Mouse (Mus musculus) lung, adult 2 months (tissue): Measurements from ENCODE around the gene Efhb. TPM values are rescaled to one million over a fixed set of nuclear protein-coding genes. Genes with fewer than 3 reads are reported as not detected.
A peak's percentile ranks its signal among the peaks of the same experiment; 100 is the strongest.

Experiments used
- DNase-seq: peaks from one replicate; pipeline ENCODE4 v3.0.0; 2022
- H3K4me1 ChIP-seq: fragments of 200-500 bp; 2 replicates; pipeline ENCODE4 v1.6.1; 2011; ENCODE audit warnings: low read length; ENCODE audit not compliant: control insufficient read depth, insufficient read depth
- H3K4me3 ChIP-seq: fragments of 200-500 bp; replicated peaks from 2 replicates; pipeline ENCODE3; 2011; ENCODE audit warnings: low read depth, mild to moderate bottlenecking, control low read depth, low read length; ENCODE audit errors: extremely low read depth
- CTCF ChIP-seq: fragments of 200-500 bp; IDR thresholded peaks from 2 replicates; pipeline ENCODE4 v1.5.1; 2011; ENCODE audit warnings: mild to moderate bottlenecking, low read length, control low read depth; ENCODE audit not compliant: insufficient read depth
- POLR2A ChIP-seq: fragments of 200-500 bp; IDR thresholded peaks from 2 replicates; pipeline ENCODE4 v1.6.1; 2011; ENCODE audit warnings: low read depth, mild to moderate bottlenecking, control low read depth, low read length, borderline replicate concordance; ENCODE audit errors: extremely low read depth
- WGBS: fragments of 180-500 bp; shearing (Covaris S2); methylation state at CpG from one replicate; pipeline ENCODE4 v1.1.7; 2018; 5-methylcytosine and 5-hydroxymethylcytosine counted together
- polyA plus RNA-seq: library from polyadenylated mRNA; depleted of rRNA; stranded (reverse); fragments of >200 nt; gene quantifications from 2 replicates; pipeline ENCODE4 v1.2.3, GENCODE M21; 2012

Efhb gene
- polyA plus RNA-seq, 1 experiment = 1.0 TPM

DNA sequence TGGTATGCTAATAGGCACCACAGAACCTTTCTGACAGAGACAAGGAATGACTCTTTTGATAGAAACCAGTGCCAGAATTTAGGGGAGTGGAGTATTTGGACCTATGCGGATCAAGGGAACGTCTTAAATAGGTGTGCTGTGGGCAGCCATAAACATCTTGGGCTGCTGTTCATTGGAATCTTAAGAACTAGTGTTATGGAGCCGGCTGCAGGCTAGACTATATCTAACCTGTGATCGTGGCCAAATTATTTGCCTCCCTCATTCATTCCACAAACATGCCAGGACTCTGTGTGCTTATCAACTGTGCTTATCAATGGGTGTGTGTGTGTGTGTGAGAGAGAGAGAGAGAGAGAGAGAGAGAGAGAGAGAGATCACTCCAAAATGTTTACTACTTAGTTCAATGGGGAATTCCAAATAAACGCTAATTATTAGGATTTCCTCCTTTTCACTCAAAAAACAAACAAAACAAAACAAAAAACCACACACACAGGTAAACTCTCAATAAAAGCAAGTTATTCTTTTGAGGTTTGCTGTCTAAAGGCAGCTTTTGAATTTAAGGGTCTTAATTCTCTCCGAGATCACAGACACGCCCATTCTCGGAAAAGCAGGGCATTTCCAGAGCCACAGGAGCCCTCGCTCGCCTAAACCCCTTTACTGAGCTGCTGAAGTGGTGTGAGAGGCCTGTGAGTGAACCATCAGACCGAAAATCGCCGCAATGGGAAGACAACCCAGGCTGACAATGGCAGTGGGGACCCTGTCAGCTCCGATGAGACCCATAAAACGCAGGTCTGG is 15.1 kb upstream of the Efhb start:
- DNase-seq = no peak
- TF ChIP-seq CTCF = no peak
- no peak; the same call in 1 of the 2 replicates for TF ChIP-seq POLR2A
- 7% methylated on average over 15 of the region's 15 CpGs for WGBS
- peak overlapping the region; percentile 93 for H3K4me3 ChIP-seq
- H3K4me1 ChIP-seq = peaks cover 5% of the 10 kb centered on the region; the same call in 1 of the 2 replicates

DNA sequence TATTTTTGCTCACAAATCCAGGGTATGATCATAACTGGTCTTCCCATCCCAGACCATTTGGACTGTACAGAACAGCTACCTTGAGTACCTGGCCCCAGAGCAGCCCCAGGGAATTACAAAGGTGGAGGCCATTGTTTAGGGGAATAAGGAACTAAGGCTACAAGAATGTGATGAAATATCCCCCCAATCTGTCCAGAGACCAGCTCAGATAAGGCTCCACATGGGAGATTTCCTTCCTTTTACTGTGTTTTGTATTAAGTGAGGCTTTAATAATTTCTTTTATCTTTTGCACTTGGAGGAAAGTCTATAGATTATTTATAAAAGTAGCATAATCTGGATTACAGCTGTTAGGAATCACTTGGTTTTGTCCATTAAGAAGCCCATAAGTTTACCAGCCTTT is 5.6 kb upstream of the Efhb start:
- TF ChIP-seq POLR2A (no peak), CTCF (no peak)
- Histone ChIP-seq H3K4me3 (no peak overlapping the region), H3K4me1 (peaks cover under 1% of the 10 kb centered on the region; the same call in 1 of the 2 replicates)
- DNase-seq = no peak

DNA sequence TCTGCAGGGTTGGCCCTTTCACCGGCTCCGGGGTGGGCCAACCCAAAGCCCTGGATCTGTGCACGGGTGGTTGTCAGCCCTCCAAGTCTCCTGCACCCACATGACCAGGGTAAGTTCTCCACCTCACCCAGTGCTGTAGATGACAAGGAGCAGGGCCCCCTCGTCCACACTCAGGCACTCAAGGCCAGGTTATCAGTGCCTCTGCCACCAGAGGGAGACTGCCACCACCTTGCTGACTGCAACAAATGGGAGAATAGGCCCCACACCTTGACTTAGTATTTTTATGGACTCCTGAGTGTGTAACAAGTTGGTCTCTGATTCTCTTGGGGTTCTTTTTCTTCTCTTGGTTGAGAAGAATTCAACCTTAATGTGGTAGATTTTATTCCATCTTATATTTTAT is 2.4 kb upstream of the Efhb start:
- WGBS = 56% methylated on average over 4 of the region's 4 CpGs
- TF ChIP-seq POLR2A (no peak), CTCF (peak; percentile 55)
- H3K4me1 ChIP-seq = peaks cover 2% of the 10 kb centered on the region; the same call in 1 of the 2 replicates
- DNase-seq = no peak
- no peak overlapping the region for H3K4me3 ChIP-seq

DNA sequence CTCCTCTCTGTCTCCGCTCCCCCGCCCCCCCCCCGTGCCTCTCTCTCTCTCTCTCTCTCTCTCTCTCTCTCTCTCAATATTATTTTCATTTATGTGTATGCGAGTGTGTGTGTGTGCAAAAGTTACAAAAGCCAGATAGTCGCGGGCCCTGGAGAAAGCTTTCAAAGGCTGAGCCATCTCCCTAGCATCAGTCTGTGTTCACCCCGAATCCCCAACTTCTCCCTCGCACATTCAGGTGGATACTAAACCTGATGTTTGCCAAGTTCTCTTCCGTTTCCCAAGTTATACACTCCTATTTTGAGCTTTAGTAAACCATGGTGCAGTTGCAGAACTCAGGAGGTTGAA is 347 bp upstream of the Efhb start:
- TF ChIP-seq POLR2A = no peak
- no peak for TF ChIP-seq CTCF
- no peak for DNase-seq
- 7% methylated on average over 8 of the region's 9 CpGs for WGBS
- H3K4me3 ChIP-seq = peak overlapping the region; percentile 41
- H3K4me1 ChIP-seq = peaks cover 2% of the 10 kb centered on the region; the same call in 1 of the 2 replicates

DNA sequence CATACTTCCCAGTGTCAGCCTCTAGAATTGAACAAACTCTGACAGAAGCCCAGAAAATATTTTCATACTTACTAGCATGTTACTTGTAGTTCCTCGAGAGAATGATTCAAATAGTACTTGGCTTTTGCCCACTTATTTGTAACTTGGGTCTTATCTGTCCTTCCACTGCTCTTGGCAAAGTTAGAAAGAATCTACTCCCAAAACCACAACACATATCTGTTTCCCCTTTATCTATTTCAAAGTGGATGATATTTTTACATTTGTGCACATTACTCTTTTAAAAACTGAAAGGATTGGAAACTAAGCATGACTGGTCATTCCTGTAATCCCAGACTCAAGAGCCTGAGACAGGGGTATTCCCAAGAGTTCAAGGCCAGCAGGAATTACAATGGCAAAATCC is 6.4 kb downstream of the Efhb start:
- 53% methylated on average over 1 of the region's 1 CpGs for WGBS
- no peak overlapping the region for H3K4me3 ChIP-seq
- no peak for DNase-seq
- H3K4me1 ChIP-seq = no peaks in the 10 kb centered on the region
- TF ChIP-seq CTCF (no peak), POLR2A (no peak)

DNA sequence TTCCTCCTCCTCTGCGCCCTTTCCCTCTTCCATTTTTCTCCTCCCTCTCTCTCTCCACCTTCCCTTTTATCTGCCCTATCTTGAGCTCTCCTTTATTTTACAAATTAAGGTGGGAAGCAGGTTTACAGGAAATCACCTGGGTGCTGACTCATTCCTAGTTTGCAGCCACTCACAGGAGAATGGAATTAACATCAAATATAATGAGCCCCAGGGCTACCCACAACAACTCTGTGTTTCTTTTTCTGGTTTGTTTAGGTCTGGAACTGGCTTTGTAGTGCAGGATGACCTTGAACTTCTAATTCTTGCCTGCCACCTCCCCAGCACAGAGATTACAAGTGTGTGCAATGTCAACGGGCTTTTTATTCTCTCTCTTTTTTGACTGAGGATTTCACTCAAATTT is 7.0 kb downstream of the Efhb start:
- no peak for TF ChIP-seq POLR2A
- no peak for TF ChIP-seq CTCF
- Histone ChIP-seq H3K4me1 (no peaks in the 10 kb centered on the region), H3K4me3 (no peak overlapping the region)
- WGBS = 76% methylated on average over 2 of the region's 2 CpGs
- DNase-seq = no peak

DNA sequence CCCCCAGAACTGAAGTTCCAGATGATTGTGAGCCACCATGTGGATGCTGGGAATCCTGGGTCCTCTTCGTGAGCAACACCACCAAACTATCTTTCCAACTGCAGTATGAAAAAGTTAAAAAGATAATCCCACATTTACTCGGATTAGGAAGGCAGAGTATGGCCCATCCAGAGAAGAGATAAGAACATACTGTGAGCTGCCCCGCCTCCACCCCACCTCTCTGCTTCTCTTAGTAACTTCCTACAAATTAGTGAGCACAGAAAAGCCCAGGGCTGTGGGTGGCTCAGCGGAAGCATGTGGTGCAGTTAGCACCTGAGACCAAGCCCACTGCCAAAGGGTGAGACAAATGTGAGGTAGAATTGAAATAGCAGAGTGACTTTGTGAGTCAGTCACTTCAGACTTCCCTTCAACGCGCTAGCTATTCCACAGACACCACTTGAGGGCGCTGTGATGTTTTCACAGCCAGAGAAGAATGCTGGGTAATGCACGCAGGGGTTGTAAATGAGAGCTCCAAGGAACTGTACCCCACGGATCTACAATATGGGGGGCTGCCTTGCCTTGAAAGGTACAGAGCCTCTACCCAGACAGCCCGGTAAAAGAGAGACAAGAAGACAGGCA is 60.3 kb downstream of the Efhb start:
- no peaks in the 10 kb centered on the region for H3K4me1 ChIP-seq
- TF ChIP-seq POLR2A (no peak), CTCF (no peak)
- peak; percentile 37 for DNase-seq
- H3K4me3 ChIP-seq = no peak overlapping the region
- WGBS = 34% methylated on average over 10 of the region's 10 CpGs

DNA sequence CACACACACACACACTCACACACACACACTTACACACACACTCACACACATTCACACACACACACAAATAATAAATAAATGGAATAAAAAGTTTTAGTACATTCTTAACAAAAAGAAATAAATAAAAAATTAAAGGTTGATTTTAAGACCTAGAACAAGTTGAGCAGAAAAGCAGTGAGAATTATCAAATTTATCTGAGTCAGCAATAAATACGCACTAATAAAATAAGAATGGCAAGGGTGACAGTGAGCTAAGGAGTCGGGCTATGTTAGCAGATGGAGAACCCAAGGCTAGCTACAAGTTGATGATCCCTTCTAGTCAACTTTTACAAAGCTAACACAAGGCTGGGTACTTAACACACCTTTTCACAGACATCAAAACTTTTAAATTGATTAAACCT is 69.9 kb downstream of the Efhb start:
- no peak for TF ChIP-seq CTCF
- no peak for TF ChIP-seq POLR2A
- DNase-seq = no peak
- 79% methylated on average over 2 of the region's 2 CpGs for WGBS
- Histone ChIP-seq H3K4me3 (no peak overlapping the region), H3K4me1 (no peaks in the 10 kb centered on the region)

DNA sequence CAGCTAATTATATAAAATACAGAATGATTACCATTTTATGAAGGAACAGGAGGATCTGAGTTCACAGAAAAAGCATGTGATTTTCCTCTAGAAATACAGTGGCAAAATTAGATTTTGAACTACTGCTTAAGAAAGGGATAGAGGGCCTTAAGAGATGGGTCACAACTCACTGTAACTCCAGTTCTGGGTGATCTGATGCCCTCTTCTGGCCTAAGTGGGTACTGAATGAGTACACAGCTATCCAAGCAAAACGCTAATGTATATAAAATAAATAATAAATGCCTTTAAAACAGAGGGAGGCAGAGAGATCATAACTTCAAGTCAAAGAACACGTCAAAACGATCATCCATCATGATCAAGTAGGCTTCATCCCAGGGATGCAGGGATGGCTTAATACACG is 73.6 kb downstream of the Efhb start:
- Histone ChIP-seq H3K4me1 (no peaks in the 10 kb centered on the region), H3K4me3 (no peak overlapping the region)
- DNase-seq = no peak
- TF ChIP-seq CTCF (no peak), POLR2A (no peak)
- WGBS = 35% methylated on average over 4 of the region's 4 CpGs
